Mouse (Mus musculus) heart, postnatal 0 days (tissue): ENCODE measurements around the gene Dut. TPM values are rescaled to one million over a fixed set of nuclear protein-coding genes. Genes with fewer than 3 reads are reported as not detected.

Experiments used
- ATAC-seq: fragments of 200-750 bp; cut with Nextera tagmentation; 2 replicates; pipeline ENCODE4 v1.8.0; 2017; ENCODE audit warnings: low read depth, moderate number of reproducible peaks, moderate library complexity; ENCODE audit not compliant: insufficient read depth
- DNase-seq: peaks from one replicate; pipeline ENCODE4 v3.0.0-alpha.2; 2016; ENCODE audit warnings: low spot score
- H3K27ac ChIP-seq: fragments of 300-500 bp; sonication (generic); 2 replicates; pipeline ENCODE4 v1.5.1; 2014; ENCODE audit warnings: low read depth, mild to moderate bottlenecking
- H3K27me3 ChIP-seq: fragments of 300-500 bp; sonication (generic); 2 replicates; pipeline ENCODE4 v1.6.1; 2014; ENCODE audit warnings: low read length, mixed read lengths; ENCODE audit not compliant: control insufficient read depth, insufficient read depth
- H3K36me3 ChIP-seq: fragments of 300-500 bp; sonication (generic); replicated peaks from 2 replicates; pipeline ENCODE4 v1.6.1; 2014; ENCODE audit warnings: low read length, mixed read lengths; ENCODE audit not compliant: control insufficient read depth, insufficient read depth
- H3K4me1 ChIP-seq: fragments of 300-500 bp; sonication (generic); 2 replicates; pipeline ENCODE4 v1.6.1; 2014; ENCODE audit warnings: antibody characterized with exemption; ENCODE audit not compliant: control insufficient read depth, insufficient read depth
- H3K4me2 ChIP-seq: fragments of 300-500 bp; sonication (generic); 2 replicates; pipeline ENCODE4 v1.6.1; 2014; ENCODE audit warnings: low read depth, mild to moderate bottlenecking, low read length, moderate library complexity
- H3K4me3 ChIP-seq: fragments of 300-500 bp; sonication (generic); 2 replicates; pipeline ENCODE4 v1.5.1; 2014; ENCODE audit warnings: low read depth, low read length
- H3K9ac ChIP-seq: fragments of 300-500 bp; sonication (generic); replicated peaks from 2 replicates; pipeline ENCODE4 v1.6.1; 2014; ENCODE audit warnings: low read depth, low read length, mixed read lengths
- H3K9me3 ChIP-seq: fragments of 300-500 bp; sonication (generic); replicated peaks from 2 replicates; pipeline ENCODE4 v1.6.1; 2016; ENCODE audit warnings: low read length; ENCODE audit not compliant: control insufficient read depth
- CTCF ChIP-seq: IDR thresholded peaks from 2 replicates; pipeline ENCODE4 v1.5.1; 2016; ENCODE audit warnings: antibody characterized with exemption, control low read depth, low read depth
- EP300 ChIP-seq: IDR thresholded peaks from 2 replicates; pipeline ENCODE4 v1.6.1; 2016; ENCODE audit warnings: antibody characterized with exemption, low read depth
- WGBS: fragments of 180-500 bp; shearing (Covaris S2); extraction: QIAGEN DNeasy Blood & Tissue Kit; methylation state at CpG from one replicate; pipeline ENCODE4 v1.1.7; 2014; 5-methylcytosine and 5-hydroxymethylcytosine counted together
- polyA plus RNA-seq: library from polyadenylated mRNA; unstranded; fragments of >200 nt; fragmentation: Nextera tagmentation; extraction: Ambion mirVana; gene quantifications from 2 replicates; pipeline ENCODE4 v1.2.1, GENCODE M21; 2015
- total RNA-seq: library from RNA; depleted of rRNA; stranded (reverse); fragments of >200 nt; gene quantifications from 2 replicates; pipeline ENCODE4 v1.2.3, GENCODE M21; 2014; ENCODE audit warnings: low replicate concordance

Gene Dut
- total and polyA plus RNA-seq, 2 experiments from 2014 or later: 69.1 to 93.0 TPM

- Histone ChIP-seq H3K9ac (no peak overlapping the region), H3K27me3 (no peaks in the 10 kb centered on the region), H3K27ac (no peak overlapping the region), H3K36me3 (no peaks in the 10 kb centered on the region), H3K4me2 (no peak overlapping the region), H3K4me1 (no peaks in the 10 kb centered on the region), H3K9me3 (no peaks in the 10 kb centered on the region), H3K4me3 (no peak overlapping the region)
- WGBS: 92% methylated on average over 1 of the region's 1 CpGs
- ATAC-seq (no peak), DNase-seq (no peak)
- TF ChIP-seq EP300: no peak
- TF ChIP-seq CTCF: no peak
Measured at GRCm38 (mm10) chr2:125218566-125218965, 28.4 kb upstream of the Dut start.

GRCm38 (mm10) chr2:125219268-125219667 lies 27.7 kb upstream of the Dut start:
- ATAC-seq (peak; percentile 84), DNase-seq (peak; percentile 24)
- Histone ChIP-seq H3K27ac (peak overlapping the region; percentile 30; the same call in 1 of the 2 replicates), H3K4me3 (no peak overlapping the region), H3K9ac (no peak overlapping the region), H3K27me3 (no peaks in the 10 kb centered on the region), H3K4me1 (no peaks in the 10 kb centered on the region), H3K36me3 (no peaks in the 10 kb centered on the region), H3K4me2 (no peak overlapping the region), H3K9me3 (no peaks in the 10 kb centered on the region)
- WGBS: 19% methylated on average over 3 of the region's 3 CpGs
- TF ChIP-seq CTCF (no peak), EP300 (no peak)

GRCm38 (mm10) chr2:125221673-125222072 lies 25.3 kb upstream of the Dut start:
- no peak overlapping the region for H3K4me3 ChIP-seq
- no peaks in the 10 kb centered on the region for H3K27me3 ChIP-seq
- H3K9ac ChIP-seq: no peak overlapping the region
- ATAC-seq (no peak), DNase-seq (no peak)
- no peak overlapping the region for H3K27ac ChIP-seq
- no peaks in the 10 kb centered on the region for H3K36me3 ChIP-seq
- H3K4me2 ChIP-seq: no peak overlapping the region
- 82% methylated on average over 1 of the region's 1 CpGs for WGBS
- TF ChIP-seq CTCF (no peak), EP300 (no peak)
- H3K4me1 ChIP-seq: no peaks in the 10 kb centered on the region
- no peaks in the 10 kb centered on the region for H3K9me3 ChIP-seq

- 55% methylated on average over 11 of the region's 11 CpGs for WGBS
- ATAC-seq (no peak), DNase-seq (no peak)
- Histone ChIP-seq H3K4me1 (no peaks in the 10 kb centered on the region), H3K4me3 (no peak overlapping the region), H3K9me3 (no peaks in the 10 kb centered on the region), H3K9ac (no peak overlapping the region), H3K4me2 (no peak overlapping the region), H3K27me3 (no peaks in the 10 kb centered on the region), H3K27ac (no peak overlapping the region), H3K36me3 (no peaks in the 10 kb centered on the region)
- TF ChIP-seq EP300 (no peak), CTCF (no peak)
Measured at GRCm38 (mm10) chr2:125228472-125229409, 18.2 kb upstream of the Dut start.

- Histone ChIP-seq H3K36me3 (no peaks in the 10 kb centered on the region), H3K9me3 (no peaks in the 10 kb centered on the region), H3K9ac (no peak overlapping the region), H3K4me1 (no peaks in the 10 kb centered on the region), H3K27ac (no peak overlapping the region), H3K27me3 (no peaks in the 10 kb centered on the region), H3K4me3 (no peak overlapping the region), H3K4me2 (no peak overlapping the region)
- DNase-seq (no peak), ATAC-seq (no peak)
- no peak for TF ChIP-seq EP300
- 89% methylated on average over 4 of the region's 4 CpGs for WGBS
Measured at GRCm38 (mm10) chr2:125232183-125232582, 14.8 kb upstream of the Dut start.

GRCm38 (mm10) chr2:125233537-125233936 lies 13.5 kb upstream of the Dut start:
- Histone ChIP-seq H3K4me3 (no peak overlapping the region), H3K9me3 (no peaks in the 10 kb centered on the region), H3K27ac (no peak overlapping the region), H3K27me3 (no peaks in the 10 kb centered on the region), H3K4me1 (no peaks in the 10 kb centered on the region), H3K36me3 (no peaks in the 10 kb centered on the region), H3K4me2 (no peak overlapping the region), H3K9ac (no peak overlapping the region)
- TF ChIP-seq CTCF (no peak), EP300 (no peak)
- DNase-seq: no peak
- no peak for ATAC-seq
- 64% methylated on average over 2 of the region's 2 CpGs for WGBS
